Mouse (Mus musculus) intestine, embryonic 16.5 days (tissue): ENCODE data around the gene Gm1123. TPM values are rescaled to one million over a fixed set of nuclear protein-coding genes. Genes with fewer than 3 reads are reported as not detected.

Experiments used
- ATAC-seq: fragments of 200-750 bp; cut with Nextera tagmentation; 2 replicates; pipeline ENCODE4 v1.8.0; 2017; ENCODE audit warnings: moderate TSS enrichment, moderate library complexity
- H3K27ac ChIP-seq: fragments of 300-500 bp; sonication (generic); 2 replicates; pipeline ENCODE4 v1.5.1; 2014; ENCODE audit warnings: mild to moderate bottlenecking, low read length
- H3K27me3 ChIP-seq: fragments of 300-500 bp; sonication (generic); replicated peaks from 2 replicates; pipeline ENCODE4 v1.6.1; 2014; ENCODE audit warnings: low read length, control low read depth, mixed read lengths; ENCODE audit not compliant: control insufficient read depth, insufficient read depth
- H3K36me3 ChIP-seq: fragments of 300-500 bp; sonication (generic); 2 replicates; pipeline ENCODE4 v1.6.1; 2014; ENCODE audit warnings: low read length, control low read depth; ENCODE audit not compliant: control insufficient read depth, insufficient read depth
- H3K4me1 ChIP-seq: fragments of 300-500 bp; sonication (generic); 2 replicates; pipeline ENCODE4 v1.6.1; 2014; ENCODE audit warnings: low read length, control low read depth, mixed read lengths; ENCODE audit not compliant: control insufficient read depth, insufficient read depth
- H3K4me2 ChIP-seq: fragments of 300-500 bp; sonication (generic); 2 replicates; pipeline ENCODE4 v1.6.1; 2014; ENCODE audit warnings: low read depth, low read length, control low read depth
- H3K4me3 ChIP-seq: fragments of 300-500 bp; sonication (generic); 2 replicates; pipeline ENCODE4 v1.5.1; 2014; ENCODE audit warnings: mild to moderate bottlenecking, low read length
- H3K9ac ChIP-seq: fragments of 300-500 bp; sonication (generic); 2 replicates; pipeline ENCODE4 v1.6.1; 2014; ENCODE audit warnings: low read depth, low read length
- H3K9me3 ChIP-seq: fragments of 300-500 bp; sonication (generic); 2 replicates; pipeline ENCODE4 v1.6.1; 2016; ENCODE audit warnings: low read length, control low read depth; ENCODE audit not compliant: control insufficient read depth
- WGBS: fragments of 180-500 bp; shearing (Covaris S2); extraction: QIAGEN DNeasy Blood & Tissue Kit; methylation state at CpG from one replicate; pipeline ENCODE4 v1.1.7; 2014; 5-methylcytosine and 5-hydroxymethylcytosine counted together
- polyA plus RNA-seq: library from polyadenylated mRNA; unstranded; fragments of >200 nt; fragmentation: Nextera tagmentation; extraction: Ambion mirVana; gene quantifications from 2 replicates; pipeline ENCODE4 v1.2.1, GENCODE M21; 2015

The Gm1123 gene
- polyA plus RNA-seq, 1 experiment from 2014 or later = 33.1 TPM

DNA sequence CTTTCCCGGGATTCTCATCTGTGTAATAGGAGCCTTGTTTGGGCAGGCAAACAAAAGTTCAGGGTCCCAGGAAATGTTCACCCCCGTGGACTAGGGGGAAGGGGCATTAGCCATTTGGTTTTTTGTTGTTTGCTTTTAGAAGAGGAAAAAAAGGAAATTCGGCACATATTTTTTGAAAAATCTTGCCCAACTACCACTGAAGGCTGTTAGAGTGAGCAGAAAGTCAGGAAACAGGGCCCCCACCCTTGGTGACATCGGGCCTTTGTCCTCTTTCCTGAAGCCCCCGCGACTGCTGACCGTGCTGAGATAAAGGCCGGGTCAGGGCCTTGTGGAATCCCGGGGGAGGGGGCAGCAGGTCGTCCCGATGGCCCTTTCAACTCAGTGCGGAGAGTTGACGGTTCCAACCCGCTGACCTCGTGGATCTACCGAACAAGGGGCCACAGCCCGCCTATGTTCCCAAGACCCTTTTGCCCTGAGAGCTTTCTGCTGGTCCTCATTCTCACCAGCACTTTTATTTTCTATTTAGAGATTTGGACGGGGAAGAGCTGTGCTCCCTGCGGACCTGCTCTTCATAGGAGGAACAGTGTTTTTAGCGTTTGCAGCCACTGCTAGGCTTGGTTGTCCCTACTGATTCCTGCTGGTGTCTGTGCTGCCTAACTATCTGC is 72.9 kb downstream of the Gm1123 start:
- Histone ChIP-seq H3K36me3 (no peaks in the 10 kb centered on the region), H3K9me3 (no peaks in the 10 kb centered on the region), H3K27me3 (peaks cover 84% of the 10 kb centered on the region), H3K4me2 (no peak overlapping the region), H3K27ac (no peak overlapping the region), H3K9ac (no peak overlapping the region), H3K4me3 (no peak overlapping the region), H3K4me1 (peaks cover 3% of the 10 kb centered on the region; the same call in 1 of the 2 replicates)
- ATAC-seq = no peak
- WGBS = 1% methylated on average over 20 of the region's 20 CpGs

GRCm38 (mm10) chr9:98961591-98962477 is 73.7 kb downstream of the Gm1123 start:
- no peaks in the 10 kb centered on the region for H3K9me3 ChIP-seq
- no peak overlapping the region for H3K9ac ChIP-seq
- no peak overlapping the region for H3K4me3 ChIP-seq
- H3K36me3 ChIP-seq = no peaks in the 10 kb centered on the region
- 9% methylated on average over 22 of the region's 22 CpGs for WGBS
- H3K27ac ChIP-seq = no peak overlapping the region
- peaks cover 82% of the 10 kb centered on the region for H3K27me3 ChIP-seq
- H3K4me1 ChIP-seq = peaks cover 6% of the 10 kb centered on the region
- no peak for ATAC-seq
- H3K4me2 ChIP-seq = no peak overlapping the region

- no peak for ATAC-seq
- Histone ChIP-seq H3K9ac (no peak overlapping the region), H3K27ac (no peak overlapping the region), H3K36me3 (no peaks in the 10 kb centered on the region), H3K4me3 (no peak overlapping the region), H3K27me3 (peaks cover 86% of the 10 kb centered on the region), H3K9me3 (no peaks in the 10 kb centered on the region), H3K4me1 (peaks cover 21% of the 10 kb centered on the region), H3K4me2 (no peak overlapping the region)
- WGBS = 45% methylated on average over 5 of the region's 5 CpGs
Measured at GRCm38 (mm10) chr9:98960348-98960747, 75.2 kb downstream of the Gm1123 start.

DNA sequence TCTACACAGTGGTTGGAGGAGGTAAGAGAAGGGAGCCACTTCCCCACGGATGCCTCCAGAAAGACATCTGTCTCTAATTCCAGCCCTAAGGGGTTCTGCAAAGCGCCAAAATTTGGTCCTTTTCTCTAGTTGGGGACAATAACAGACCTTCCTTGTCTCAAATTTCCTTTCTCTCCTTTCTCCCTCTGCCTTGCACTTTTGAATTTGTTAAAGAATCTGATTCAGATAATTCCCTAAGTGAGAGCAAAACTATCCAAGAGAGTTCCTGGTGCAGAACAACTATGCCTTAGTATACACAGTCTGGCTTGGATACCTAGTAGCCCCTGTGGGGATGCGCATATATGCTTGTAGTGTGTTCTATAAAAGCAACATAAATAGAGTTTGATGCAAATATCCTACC is 75.7 kb downstream of the Gm1123 start:
- WGBS = 27% methylated on average over 3 of the region's 3 CpGs
- ATAC-seq = no peak
- no peaks in the 10 kb centered on the region for H3K9me3 ChIP-seq

GRCm38 (mm10) chr9:98958628-98959027 is 76.9 kb downstream of the Gm1123 start:
- Histone ChIP-seq H3K9ac (no peak overlapping the region), H3K27ac (no peak overlapping the region), H3K36me3 (no peaks in the 10 kb centered on the region), H3K4me1 (peaks cover 27% of the 10 kb centered on the region), H3K4me3 (no peak overlapping the region), H3K4me2 (no peak overlapping the region), H3K27me3 (peaks cover 87% of the 10 kb centered on the region), H3K9me3 (no peaks in the 10 kb centered on the region)
- 8% methylated on average over 6 of the region's 6 CpGs for WGBS
- no peak for ATAC-seq

More for the DNA sequence above, 75.7 kb downstream of the Gm1123 start:
- Histone ChIP-seq H3K4me1 (peaks cover 23% of the 10 kb centered on the region), H3K27ac (no peak overlapping the region), H3K27me3 (peaks cover 86% of the 10 kb centered on the region), H3K9ac (no peak overlapping the region), H3K4me2 (no peak overlapping the region), H3K4me3 (no peak overlapping the region), H3K36me3 (no peaks in the 10 kb centered on the region)

DNA sequence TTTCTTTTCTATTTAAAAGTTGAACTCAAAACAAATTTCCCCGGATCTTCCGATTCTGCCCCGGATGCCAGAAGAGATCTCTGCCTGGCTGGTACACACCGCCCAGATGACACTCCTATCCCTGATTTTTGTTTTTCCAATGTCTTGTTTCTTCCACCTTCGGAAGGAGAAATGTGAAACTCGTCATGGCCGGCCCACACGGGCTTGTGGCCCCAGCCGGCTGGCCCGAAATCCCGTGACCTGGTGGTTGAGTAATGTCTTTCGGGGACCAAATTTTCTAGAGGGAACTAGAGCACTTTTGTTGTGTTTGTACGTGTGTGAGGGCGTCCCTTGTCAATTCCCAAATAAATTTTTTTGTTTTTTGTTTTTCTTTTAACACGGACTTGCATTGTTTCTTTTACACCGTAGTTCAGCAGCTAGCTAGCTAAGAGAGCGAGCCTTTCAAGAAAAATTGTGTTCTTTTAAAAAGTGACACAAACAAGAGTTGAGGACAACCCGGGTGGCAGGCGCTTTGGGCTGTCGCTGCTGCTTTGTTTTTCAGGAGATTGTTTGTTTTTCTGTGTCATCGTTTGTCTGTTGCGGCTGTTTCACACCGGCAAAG is 77.7 kb downstream of the Gm1123 start:
- H3K27ac ChIP-seq = no peak overlapping the region
- H3K9me3 ChIP-seq = no peaks in the 10 kb centered on the region
- H3K9ac ChIP-seq = no peak overlapping the region
- WGBS = 1% methylated on average over 23 of the region's 23 CpGs
- H3K27me3 ChIP-seq = peaks cover 87% of the 10 kb centered on the region
- no peak overlapping the region for H3K4me2 ChIP-seq
- no peaks in the 10 kb centered on the region for H3K36me3 ChIP-seq
- H3K4me1 ChIP-seq = peaks cover 27% of the 10 kb centered on the region
- no peak for ATAC-seq
- H3K4me3 ChIP-seq = no peak overlapping the region

Other genes starting within 250 kb of the Gm1123 start
- gene Prr23a1, start 193.2 kb downstream of the Gm1123 start, polyA plus RNA-seq = not detected in 2 replicates
- not detected in 2 replicates for gene Prr23a2, start 179.2 kb downstream of the Gm1123 start, polyA plus RNA-seq
- gene Prr23a3, start 170.9 kb downstream of the Gm1123 start, polyA plus RNA-seq = not detected in 2 replicates
- gene 7420426K07Rik, start 132.6 kb downstream of the Gm1123 start, polyA plus RNA-seq = not detected in 2 replicates
- not detected in 2 replicates for gene Foxl2, start 80.4 kb downstream of the Gm1123 start, polyA plus RNA-seq
- gene Faim, start 49.3 kb downstream of the Gm1123 start, polyA plus RNA-seq = 34.5 and 36.9 TPM in 2 replicates
- 0.72 and 0.73 TPM in 2 replicates for gene Pik3cb, start 104.9 kb upstream of the Gm1123 start, polyA plus RNA-seq
- not detected in 2 replicates for gene Faiml, start 201.5 kb upstream of the Gm1123 start, polyA plus RNA-seq
- gene Cep70, start 207.7 kb upstream of the Gm1123 start, polyA plus RNA-seq = 20.2 and 20.6 TPM in 2 replicates